Mouse (Mus musculus) liver, adult 2 months (tissue): Measurements from ENCODE around the gene Trim14.
"Not testable (repeated sequence)": the region's sequence is repeated elsewhere in the genome, so short reads cannot be mapped to it uniquely, and the experiment has no call there.

ENCODE experiments used
- CTCF ChIP-seq: fragments of 200-500 bp; IDR thresholded peaks from 2 replicates; pipeline ENCODE4 v1.5.1; 2011; ENCODE audit warnings: low read depth, low read length, control low read depth
- POLR2A ChIP-seq: fragments of 200-500 bp; IDR thresholded peaks from 2 replicates; pipeline ENCODE4 v1.6.1; 2011; ENCODE audit warnings: low read length, control low read depth; ENCODE audit not compliant: insufficient read depth; ENCODE audit errors: extremely low read depth

GRCm38 (mm10) chr4:46584536-46584935 is 48.6 kb upstream of the Trim14 start:
- TF ChIP-seq POLR2A, CTCF: not testable (repeated sequence)
